Mouse (Mus musculus) hindbrain, embryonic 14.5 days (tissue): ENCODE measurements around the gene Gm9945. TPM values are rescaled to one million over a fixed set of nuclear protein-coding genes. Genes with fewer than 3 reads are reported as not detected.
A peak's percentile ranks its signal among the peaks of the same experiment; 100 is the strongest.

Experiments
- ATAC-seq: fragments of 200-750 bp; cut with Nextera tagmentation; 2 replicates; pipeline ENCODE4 v1.8.0; 2017; ENCODE audit warnings: moderate number of reproducible peaks, mild to moderate bottlenecking, moderate TSS enrichment, moderate library complexity; ENCODE audit not compliant: low FRiP score
- DNase-seq: peaks from one replicate; pipeline ENCODE4 v3.0.0-alpha.2; 2015; ENCODE audit warnings: low spot score
- H3K27ac ChIP-seq: fragments of 300-500 bp; sonication (generic); 2 replicates; pipeline ENCODE4 v1.5.1; 2014; ENCODE audit warnings: mild to moderate bottlenecking, moderate library complexity
- H3K27me3 ChIP-seq: fragments of 300-500 bp; sonication (generic); 2 replicates; pipeline ENCODE4 v1.6.1; 2014; ENCODE audit warnings: mild to moderate bottlenecking, low read length, mixed read lengths; ENCODE audit not compliant: control insufficient read depth, insufficient read depth
- H3K36me3 ChIP-seq: fragments of 300-500 bp; sonication (generic); replicated peaks from 2 replicates; pipeline ENCODE4 v1.6.1; 2014; ENCODE audit not compliant: control insufficient read depth, insufficient read depth
- H3K4me1 ChIP-seq: fragments of 300-500 bp; sonication (generic); replicated peaks from 2 replicates; pipeline ENCODE4 v1.6.1; 2014; ENCODE audit warnings: antibody characterized with exemption, low read length, mixed read lengths; ENCODE audit not compliant: control insufficient read depth, insufficient read depth
- H3K4me2 ChIP-seq: fragments of 300-500 bp; sonication (generic); replicated peaks from 2 replicates; pipeline ENCODE4 v1.6.1; 2014; ENCODE audit warnings: mild to moderate bottlenecking, moderate library complexity
- H3K4me3 ChIP-seq: fragments of 300-500 bp; sonication (generic); replicated peaks from 2 replicates; pipeline ENCODE4 v1.5.1; 2014; ENCODE audit warnings: mild to moderate bottlenecking, low read length
- H3K9ac ChIP-seq: fragments of 300-500 bp; sonication (generic); 2 replicates; pipeline ENCODE4 v1.6.1; 2014
- H3K9me3 ChIP-seq: fragments of 300-500 bp; sonication (generic); 2 replicates; pipeline ENCODE4 v1.6.1; 2016; ENCODE audit warnings: low read length; ENCODE audit not compliant: control insufficient read depth
- WGBS: fragments of 180-500 bp; shearing (Covaris S2); extraction: QIAGEN DNeasy Blood & Tissue Kit; methylation state at CpG from one replicate; pipeline ENCODE4 v1.1.7; 2014; 5-methylcytosine and 5-hydroxymethylcytosine counted together
- polyA plus RNA-seq: library from polyadenylated mRNA; unstranded; fragments of >200 nt; fragmentation: Nextera tagmentation; extraction: Ambion mirVana; gene quantifications from 2 replicates; pipeline ENCODE4 v1.2.1, GENCODE M21; 2014

Gm9945 gene
- polyA plus RNA-seq, 1 experiment from 2014 or later = 0.36 TPM

GRCm38 (mm10) chr11:53472709-53473108 is 7.3 kb upstream of the Gm9945 start:
- Histone ChIP-seq H3K4me3 (no peak overlapping the region), H3K27ac (no peak overlapping the region), H3K9ac (no peak overlapping the region), H3K27me3 (peaks cover 31% of the 10 kb centered on the region), H3K4me2 (no peak overlapping the region), H3K9me3 (no peaks in the 10 kb centered on the region), H3K4me1 (peaks cover 19% of the 10 kb centered on the region), H3K36me3 (no peaks in the 10 kb centered on the region)
- no peak for ATAC-seq
- DNase-seq = no peak
- 80% methylated on average over 3 of the region's 3 CpGs for WGBS

GRCm38 (mm10) chr11:53475620-53476019 is 4.3 kb upstream of the Gm9945 start:
- peaks cover 56% of the 10 kb centered on the region for H3K27me3 ChIP-seq
- 0 out of 2 replicates have a peak overlapping the region, but pooled peaks have one; percentile 2 for H3K4me3 ChIP-seq
- WGBS = 11% methylated on average over 8 of the region's 8 CpGs

GRCm38 (mm10) chr11:53477833-53478232 is 2.1 kb upstream of the Gm9945 start:
- DNase-seq (no peak), ATAC-seq (no peak)
- Histone ChIP-seq H3K27ac (no peak overlapping the region), H3K36me3 (no peaks in the 10 kb centered on the region), H3K4me2 (no peak overlapping the region), H3K4me1 (peaks cover 30% of the 10 kb centered on the region), H3K9me3 (no peaks in the 10 kb centered on the region), H3K4me3 (no peak overlapping the region), H3K27me3 (peaks cover 68% of the 10 kb centered on the region), H3K9ac (no peak overlapping the region)
- WGBS = 44% methylated on average over 7 of the region's 7 CpGs

More at GRCm38 (mm10) chr11:53475620-53476019, 4.3 kb upstream of the Gm9945 start:
- Histone ChIP-seq H3K9ac (peak overlapping the region; percentile 45), H3K9me3 (no peaks in the 10 kb centered on the region), H3K4me1 (peaks cover 32% of the 10 kb centered on the region), H3K4me2 (peak overlapping the region; percentile 37), H3K27ac (peak overlapping the region; percentile 62), H3K36me3 (no peaks in the 10 kb centered on the region)
- ATAC-seq (no peak), DNase-seq (no peak)

- H3K9ac ChIP-seq = peak overlapping the region; percentile 57
- no peaks in the 10 kb centered on the region for H3K9me3 ChIP-seq
- DNase-seq = no peak
- WGBS = 5% methylated on average over 79 of the region's 79 CpGs
- H3K4me3 ChIP-seq = peak overlapping the region; percentile 41
- ATAC-seq = peak; percentile 35; the same call in 1 of the 2 replicates
- peaks cover 72% of the 10 kb centered on the region for H3K27me3 ChIP-seq
- no peaks in the 10 kb centered on the region for H3K36me3 ChIP-seq
- H3K4me1 ChIP-seq = peaks cover 30% of the 10 kb centered on the region
- H3K27ac ChIP-seq = no peak overlapping the region
- H3K4me2 ChIP-seq = peak overlapping the region; percentile 65
Observed at GRCm38 (mm10) chr11:53478383-53479170, 1.4 kb upstream of the Gm9945 start.

- WGBS = 1% methylated on average over 56 of the region's 62 CpGs
Observed at GRCm38 (mm10) chr11:53479171-53479782, 689 bp upstream of the Gm9945 start.

GRCm38 (mm10) chr11:53481088-53481730 is 1.2 kb downstream of the Gm9945 start:
- Histone ChIP-seq H3K9ac (no peak overlapping the region), H3K4me3 (no peak overlapping the region), H3K36me3 (no peaks in the 10 kb centered on the region), H3K4me2 (no peak overlapping the region), H3K27ac (no peak overlapping the region), H3K4me1 (peaks cover 20% of the 10 kb centered on the region), H3K9me3 (no peaks in the 10 kb centered on the region), H3K27me3 (peaks cover 71% of the 10 kb centered on the region)
- WGBS = 67% methylated on average over 4 of the region's 4 CpGs
- no peak for ATAC-seq
- no peak for DNase-seq

More at GRCm38 (mm10) chr11:53479171-53479782, 689 bp upstream of the Gm9945 start:
- Histone ChIP-seq H3K9ac (peak overlapping the region; percentile 57), H3K4me3 (peak overlapping the region; percentile 41), H3K36me3 (no peaks in the 10 kb centered on the region), H3K27ac (no peak overlapping the region), H3K27me3 (peaks cover 67% of the 10 kb centered on the region), H3K9me3 (no peaks in the 10 kb centered on the region), H3K4me1 (peaks cover 30% of the 10 kb centered on the region), H3K4me2 (peak overlapping the region; percentile 65)
- 0 out of 2 replicates have a peak, but pooled peaks have one; percentile 5 for ATAC-seq
- no peak for DNase-seq

- no peak overlapping the region for H3K9ac ChIP-seq
- H3K4me3 ChIP-seq = no peak overlapping the region
- DNase-seq = no peak
- H3K27me3 ChIP-seq = peaks cover 74% of the 10 kb centered on the region
- 80% methylated on average over 9 of the region's 9 CpGs for WGBS
- peaks cover 24% of the 10 kb centered on the region for H3K4me1 ChIP-seq
- H3K4me2 ChIP-seq = no peak overlapping the region
- no peak overlapping the region for H3K27ac ChIP-seq
- ATAC-seq = no peak
- no peaks in the 10 kb centered on the region for H3K36me3 ChIP-seq
- no peaks in the 10 kb centered on the region for H3K9me3 ChIP-seq
Observed at GRCm38 (mm10) chr11:53483159-53483891, 3.4 kb downstream of the Gm9945 start.

- 47% methylated on average over 3 of the region's 3 CpGs for WGBS
- Histone ChIP-seq H3K36me3 (no peaks in the 10 kb centered on the region), H3K4me3 (no peak overlapping the region), H3K9ac (no peak overlapping the region), H3K27me3 (peaks cover 52% of the 10 kb centered on the region), H3K9me3 (no peaks in the 10 kb centered on the region), H3K27ac (no peak overlapping the region), H3K4me2 (no peak overlapping the region), H3K4me1 (peaks cover 6% of the 10 kb centered on the region; the same call in 1 of the 2 replicates)
- ATAC-seq (no peak), DNase-seq (no peak)
Observed at GRCm38 (mm10) chr11:53485719-53486118, 5.8 kb downstream of the Gm9945 start.
